Mouse (Mus musculus) liver, postnatal 0 days (tissue): ENCODE measurements around the gene Cabp4.

ENCODE experiments used
- CTCF ChIP-seq: sonication (generic); IDR thresholded peaks from 2 replicates; pipeline ENCODE4 v1.5.1; 2016; ENCODE audit warnings: antibody characterized with exemption, low read depth
- EP300 ChIP-seq: IDR thresholded peaks from 2 replicates; pipeline ENCODE4 v1.6.1; 2016; ENCODE audit warnings: antibody characterized with exemption, low read depth, mild to moderate bottlenecking

- TF ChIP-seq CTCF = no peak
- no peak for TF ChIP-seq EP300
These were observed 28.7 kb downstream of the Cabp4 start for GRCm38 (mm10) chr19:4115144-4115543.
